Mouse (Mus musculus) frontal cortex, adult 2 months (tissue): ENCODE results near the gene Tmem223. TPM values are rescaled to one million over a fixed set of nuclear protein-coding genes. Genes with fewer than 3 reads are reported as not detected.

Experiments used
- DNase-seq, 2 experiments: peaks; one replicate each; pipeline ENCODE4 v3.0.0; 2022; ENCODE audit warnings: low spot score in 1 of 2; ENCODE audit errors: extremely low spot score in 1 of 2
- polyA plus RNA-seq: library from polyadenylated mRNA; depleted of rRNA; stranded (reverse); fragments of >200 nt; gene quantifications from 2 replicates; pipeline ENCODE4 v1.2.3, GENCODE M21; 2012

Gene Tmem223
- polyA plus RNA-seq, 1 experiment = 124 TPM

- DNase-seq = no peak
These were observed 28.6 kb upstream of the Tmem223 start for GRCm38 (mm10) chr19:8742176-8742575.

- no peak for DNase-seq
These were observed 25.4 kb upstream of the Tmem223 start for GRCm38 (mm10) chr19:8745382-8745781.

GRCm38 (mm10) chr19:8747368-8747767, 23.4 kb upstream of the Tmem223 start:
- no peak for DNase-seq

GRCm38 (mm10) chr19:8755652-8756051, 15.1 kb upstream of the Tmem223 start:
- DNase-seq = no peak

- DNase-seq = peak; percentile 68 to 95
These were observed 14.0 kb upstream of the Tmem223 start, which contains the start of gene Nxf1 for GRCm38 (mm10) chr19:8756635-8757387. Gene Nxf1 (plus strand): TSS chr19:8757073.

GRCm38 (mm10) chr19:8757471-8757998, 13.3 kb upstream of the Tmem223 start:
- no peak for DNase-seq

GRCm38 (mm10) chr19:8758899-8759298, 11.9 kb upstream of the Tmem223 start:
- DNase-seq = no peak

- DNase-seq = no peak
These were observed 10.0 kb upstream of the Tmem223 start for GRCm38 (mm10) chr19:8760757-8761156.

GRCm38 (mm10) chr19:8763276-8763675, 7.5 kb upstream of the Tmem223 start:
- no peak for DNase-seq

- DNase-seq = no peak
These were observed 5.2 kb upstream of the Tmem223 start for GRCm38 (mm10) chr19:8765562-8765961.

- no peak for DNase-seq
These were observed 2.2 kb downstream of the Tmem223 start for GRCm38 (mm10) chr19:8772996-8773395.

GRCm38 (mm10) chr19:8773409-8773808, 2.6 kb downstream of the Tmem223 start:
- DNase-seq = no peak

- DNase-seq = peak; percentile 93 to 97
These were observed 3.5 kb downstream of the Tmem223 start, which contains the start of gene Tmem179b for GRCm38 (mm10) chr19:8774086-8774835. Gene Tmem179b (minus strand): TSS chr19:8774467.

- no peak for DNase-seq
These were observed 4.2 kb downstream of the Tmem223 start for GRCm38 (mm10) chr19:8774951-8775421.

- peak; percentile 95 to 96 for DNase-seq
These were observed 15.4 kb downstream of the Tmem223 start, which contains the start of gene Taf6l for GRCm38 (mm10) chr19:8786008-8786781. Gene Taf6l (minus strand): TSS chr19:8786417.

GRCm38 (mm10) chr19:8788521-8788920, 17.7 kb downstream of the Tmem223 start:
- no peak for DNase-seq

- no peak for DNase-seq
These were observed 18.4 kb downstream of the Tmem223 start for GRCm38 (mm10) chr19:8789171-8789570.

- peak in 1 of 2 experiments; percentile 57 for DNase-seq
These were observed 19.4 kb downstream of the Tmem223 start for GRCm38 (mm10) chr19:8790171-8790570.

- DNase-seq = peak; percentile 88 to 92
These were observed 27.6 kb downstream of the Tmem223 start, which contains the start of gene Polr2g for GRCm38 (mm10) chr19:8798264-8798946. Gene Polr2g (minus strand): TSS chr19:8798577.

GRCm38 (mm10) chr19:8798947-8799315, 28.1 kb downstream of the Tmem223 start:
- DNase-seq = no peak
